Mouse (Mus musculus) lung, embryonic 14.5 days (tissue): ENCODE data around the gene Ndufv3. TPM values are rescaled to one million over a fixed set of nuclear protein-coding genes. Genes with fewer than 3 reads are reported as not detected.

Experiments used
- ATAC-seq: fragments of 200-750 bp; cut with Nextera tagmentation; 2 replicates; pipeline ENCODE4 v1.8.0; 2017; ENCODE audit warnings: mild to moderate bottlenecking, moderate TSS enrichment, moderate library complexity; ENCODE audit not compliant: insufficient read depth
- DNase-seq: peaks from one replicate; pipeline ENCODE4 v3.0.0-alpha.2; 2015
- H3K27ac ChIP-seq: fragments of 300-500 bp; sonication (generic); 2 replicates; pipeline ENCODE4 v1.5.1; 2014; ENCODE audit warnings: low read depth, mild to moderate bottlenecking, moderate library complexity
- H3K27me3 ChIP-seq: fragments of 300-500 bp; sonication (generic); 2 replicates; pipeline ENCODE4 v1.6.1; 2014; ENCODE audit warnings: low read length, control low read depth; ENCODE audit not compliant: insufficient read depth
- H3K36me3 ChIP-seq: fragments of 300-500 bp; sonication (generic); 2 replicates; pipeline ENCODE4 v1.6.1; 2014; ENCODE audit warnings: control low read depth; ENCODE audit not compliant: insufficient read depth
- H3K4me1 ChIP-seq: fragments of 300-500 bp; sonication (generic); 2 replicates; pipeline ENCODE4 v1.6.1; 2014; ENCODE audit warnings: antibody characterized with exemption, control low read depth; ENCODE audit not compliant: insufficient read depth
- H3K4me2 ChIP-seq: fragments of 300-500 bp; sonication (generic); 2 replicates; pipeline ENCODE4 v1.6.1; 2014; ENCODE audit warnings: mild to moderate bottlenecking
- H3K4me3 ChIP-seq: fragments of 300-500 bp; sonication (generic); 2 replicates; pipeline ENCODE4 v1.5.1; 2014; ENCODE audit warnings: low read depth, low read length
- H3K9ac ChIP-seq: fragments of 300-500 bp; sonication (generic); 2 replicates; pipeline ENCODE4 v1.6.1; 2014
- H3K9me3 ChIP-seq: fragments of 300-500 bp; sonication (generic); 2 replicates; pipeline ENCODE4 v1.6.1; 2016; ENCODE audit warnings: low read depth, low read length, control low read depth
- CTCF ChIP-seq: IDR thresholded peaks from 2 replicates; pipeline ENCODE4 v1.5.1; 2016; ENCODE audit warnings: antibody characterized with exemption, low read depth
- WGBS: fragments of 180-500 bp; shearing (Covaris S2); extraction: QIAGEN DNeasy Blood & Tissue Kit; methylation state at CpG from one replicate; pipeline ENCODE4 v1.1.7; 2014; 5-methylcytosine and 5-hydroxymethylcytosine counted together
- polyA plus RNA-seq: library from polyadenylated mRNA; unstranded; fragments of >200 nt; fragmentation: Nextera tagmentation; extraction: Ambion mirVana; gene quantifications from 2 replicates; pipeline ENCODE4 v1.2.1, GENCODE M21; 2014

The Ndufv3 gene
- polyA plus RNA-seq, 1 experiment from 2014 or later: 238 TPM

DNA sequence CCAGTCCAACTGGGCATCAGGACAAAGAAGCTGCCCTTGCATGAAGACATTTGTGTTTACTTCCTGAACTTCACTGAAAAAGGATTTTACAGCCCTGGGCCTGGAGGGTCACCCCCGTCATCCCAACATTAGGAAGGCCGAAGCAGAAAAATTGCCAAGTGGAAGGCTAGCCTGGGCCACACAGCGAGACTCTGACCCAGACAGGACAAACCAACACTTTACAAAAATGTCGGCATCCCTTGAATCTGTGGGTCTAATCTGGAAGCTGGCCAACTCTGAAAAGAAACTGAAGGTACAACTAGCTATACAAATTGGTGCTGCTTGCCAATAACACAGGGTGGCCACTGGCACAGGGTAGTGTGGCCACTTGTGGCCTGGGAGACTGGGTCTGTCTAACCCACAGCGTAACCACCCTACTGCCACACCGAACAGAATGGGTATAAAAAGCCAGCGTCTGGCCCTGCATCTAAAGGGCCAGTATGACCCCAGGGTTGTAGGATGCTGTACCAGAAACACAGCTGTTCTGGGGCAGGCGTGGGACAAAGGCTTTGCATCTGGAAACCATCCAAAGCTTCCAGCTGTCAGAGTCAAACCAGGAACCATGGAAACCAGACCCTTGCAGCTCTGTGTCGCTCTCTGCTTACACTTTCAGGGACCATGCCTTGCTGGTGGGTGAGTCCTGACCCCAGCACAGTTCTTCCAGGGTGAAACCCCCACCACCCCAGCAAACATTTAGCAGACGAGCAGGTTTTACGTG lies 37.4 kb downstream of the Ndufv3 start:
- H3K4me1 ChIP-seq: peaks cover 12% of the 10 kb centered on the region
- H3K4me2 ChIP-seq: peak overlapping the region; percentile 27; the same call in 1 of the 2 replicates
- no peaks in the 10 kb centered on the region for H3K9me3 ChIP-seq
- H3K36me3 ChIP-seq: no peaks in the 10 kb centered on the region
- ATAC-seq (peak; percentile 92), DNase-seq (peak; percentile 94)
- no peak overlapping the region for H3K4me3 ChIP-seq
- peak overlapping the region; percentile 29 for H3K9ac ChIP-seq
- H3K27ac ChIP-seq: peak overlapping the region; percentile 76
- H3K27me3 ChIP-seq: no peaks in the 10 kb centered on the region
- TF ChIP-seq CTCF: no peak
- 33% methylated on average over 11 of the region's 11 CpGs for WGBS

DNA sequence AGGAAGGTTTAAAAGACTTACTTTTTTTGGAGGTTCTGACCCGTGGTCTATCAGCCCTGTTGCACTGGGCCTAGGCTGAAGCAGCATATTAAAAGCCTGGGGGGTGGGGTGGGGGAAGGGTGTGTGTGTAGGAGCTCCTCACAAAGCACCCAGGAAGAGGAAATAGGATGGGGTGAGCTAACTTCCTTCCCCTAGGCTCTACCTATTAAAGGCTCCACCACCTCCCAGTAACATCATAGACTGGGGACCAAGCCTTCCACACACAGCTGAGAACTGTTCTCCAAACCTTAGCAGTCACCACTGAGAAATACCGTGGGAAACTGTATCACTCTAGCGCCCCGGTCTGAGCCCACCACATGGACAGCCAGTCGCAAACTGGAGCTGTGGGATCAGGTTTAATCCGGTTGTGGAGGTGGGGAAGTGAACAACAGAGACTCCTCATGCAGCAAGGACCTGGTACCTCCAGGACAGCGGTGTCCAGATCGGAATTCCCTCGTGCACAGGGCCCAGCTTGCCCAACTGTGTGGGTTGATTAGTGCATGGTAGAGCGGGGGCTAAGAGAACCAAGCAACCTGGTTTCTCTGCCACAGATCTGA lies 38.1 kb downstream of the Ndufv3 start:
- no peak overlapping the region for H3K4me3 ChIP-seq
- H3K27ac ChIP-seq: peak overlapping the region; percentile 76
- H3K4me1 ChIP-seq: peaks cover 12% of the 10 kb centered on the region
- H3K9me3 ChIP-seq: no peaks in the 10 kb centered on the region
- no peak for TF ChIP-seq CTCF
- no peaks in the 10 kb centered on the region for H3K27me3 ChIP-seq
- 69% methylated on average over 10 of the region's 10 CpGs for WGBS
- H3K36me3 ChIP-seq: no peaks in the 10 kb centered on the region
- DNase-seq (no peak), ATAC-seq (0 out of 2 replicates have a peak, but pooled peaks have one; percentile 13)
- peak overlapping the region; percentile 29 for H3K9ac ChIP-seq
- 0 out of 2 replicates have a peak overlapping the region, but pooled peaks have one; percentile 27 for H3K4me2 ChIP-seq

DNA sequence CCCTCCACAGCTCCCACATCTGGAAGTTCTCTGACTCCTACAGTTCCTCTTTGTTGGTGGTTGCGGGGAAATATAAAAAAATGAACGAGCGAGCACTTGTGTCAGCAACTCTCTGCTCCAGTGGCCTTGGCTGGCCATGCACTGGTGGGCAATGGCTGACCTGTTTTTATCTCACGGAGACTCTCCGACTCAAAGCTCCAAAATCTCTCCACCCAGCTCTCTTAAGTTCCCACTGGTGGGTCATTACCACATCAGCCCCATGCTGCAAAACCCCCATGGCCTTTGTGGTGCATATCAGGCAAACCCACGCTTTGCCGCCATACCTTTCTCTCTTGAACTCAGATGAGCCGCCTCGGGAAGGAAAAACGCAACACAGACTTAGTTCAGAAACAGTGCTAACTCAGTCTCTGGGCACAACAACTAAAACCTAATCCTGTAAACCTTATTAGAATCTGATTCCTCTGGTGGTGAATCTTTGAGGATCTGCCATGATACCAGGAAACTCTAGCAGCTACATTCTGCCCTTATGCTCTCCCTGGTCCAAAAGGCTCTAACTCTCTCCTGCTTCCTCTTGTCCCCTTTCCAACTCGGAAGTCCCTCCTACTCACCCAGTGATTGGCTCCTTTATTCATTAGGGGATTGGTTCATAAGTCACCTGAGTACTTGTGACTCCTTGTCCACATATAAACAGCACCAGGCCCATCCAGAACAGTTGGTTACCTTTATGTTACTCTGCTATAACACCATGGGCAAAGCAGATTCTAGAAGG lies 39.3 kb downstream of the Ndufv3 start:
- Histone ChIP-seq H3K27ac (no peak overlapping the region), H3K4me1 (peaks cover 12% of the 10 kb centered on the region), H3K4me3 (no peak overlapping the region), H3K9me3 (no peaks in the 10 kb centered on the region), H3K36me3 (no peaks in the 10 kb centered on the region), H3K4me2 (no peak overlapping the region), H3K9ac (no peak overlapping the region), H3K27me3 (no peaks in the 10 kb centered on the region)
- 88% methylated on average over 11 of the region's 11 CpGs for WGBS
- DNase-seq (no peak), ATAC-seq (no peak)
- TF ChIP-seq CTCF: no peak

DNA sequence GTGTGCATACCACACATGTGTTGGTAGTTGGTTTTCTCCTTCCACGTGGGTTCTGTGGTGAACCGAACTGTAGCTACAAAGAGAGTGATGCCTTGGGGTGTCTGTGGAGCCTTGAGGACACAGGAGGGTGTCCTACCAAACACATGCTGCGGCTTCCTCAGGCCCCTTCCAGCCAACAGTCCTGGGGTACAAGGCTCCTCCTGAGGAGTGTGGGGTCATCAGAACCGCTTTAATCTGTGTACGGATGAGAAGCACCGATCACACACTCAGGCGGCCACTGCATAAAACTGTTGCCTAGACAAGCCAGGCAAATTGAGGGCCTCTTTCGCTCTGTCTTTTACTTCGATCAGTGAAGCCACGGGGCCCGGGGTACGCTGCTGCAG lies 43.7 kb downstream of the Ndufv3 start:
- no peaks in the 10 kb centered on the region for H3K27me3 ChIP-seq
- WGBS: 12% methylated on average over 12 of the region's 12 CpGs
- peaks cover under 1% of the 10 kb centered on the region; the same call in 1 of the 2 replicates for H3K36me3 ChIP-seq
- H3K9me3 ChIP-seq: no peaks in the 10 kb centered on the region
- H3K27ac ChIP-seq: peak overlapping the region; percentile 93
- no peak for TF ChIP-seq CTCF
- H3K4me1 ChIP-seq: peaks cover 15% of the 10 kb centered on the region
- peak overlapping the region; percentile 72 for H3K4me2 ChIP-seq
- ATAC-seq: peak; percentile 3; the same call in 1 of the 2 replicates
- peak overlapping the region; percentile 59 for H3K9ac ChIP-seq
- peak overlapping the region; percentile 91 for H3K4me3 ChIP-seq
- DNase-seq: no peak

DNA sequence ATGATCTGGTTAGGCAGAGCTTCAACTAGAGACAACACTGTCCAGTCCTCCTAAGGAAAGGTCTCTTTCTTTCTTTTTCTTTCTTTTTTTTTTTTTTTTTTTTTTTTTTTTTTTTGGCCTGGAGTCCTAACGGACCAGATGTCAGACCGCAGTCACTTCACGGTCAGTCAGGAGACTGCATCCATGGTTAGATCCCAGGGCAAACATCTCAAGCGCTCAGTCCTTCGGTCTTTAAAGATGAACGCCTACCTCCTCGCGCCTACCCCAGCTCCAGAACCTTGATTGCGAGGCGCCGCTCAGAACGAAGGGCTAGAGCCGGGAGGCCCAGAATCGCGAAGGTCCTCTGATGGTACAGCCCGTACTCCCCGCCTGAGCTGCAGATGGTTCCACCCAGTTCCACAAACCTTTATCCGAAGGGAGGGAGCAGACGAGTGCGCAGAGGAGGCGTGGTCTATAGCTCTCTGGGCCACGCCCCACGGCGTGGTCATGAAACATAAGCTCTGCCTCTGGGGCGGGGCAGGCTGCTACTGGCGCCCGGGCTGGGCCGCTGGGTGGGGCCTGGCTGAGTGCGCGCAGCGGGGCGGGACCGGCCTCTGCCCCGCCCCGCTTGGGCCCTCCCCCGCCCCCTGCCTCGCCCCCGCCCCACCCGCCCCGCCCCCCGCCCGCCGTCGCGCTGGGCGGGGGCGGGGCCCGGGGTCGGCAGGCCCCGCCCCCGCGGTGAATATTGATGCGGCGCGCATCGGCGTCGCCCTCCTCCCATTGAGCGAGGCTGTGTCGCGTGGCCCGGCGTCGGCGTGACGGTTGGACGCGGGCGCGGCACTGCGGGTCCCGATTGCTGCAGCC lies 44.3 kb downstream of the Ndufv3 start, which contains the start of gene Pknox1:
Gene Pknox1, plus strand, starts transcription at position 720 of the 843 bp plus-strand sequence.
- H3K4me1 ChIP-seq: peaks cover 15% of the 10 kb centered on the region
- H3K27me3 ChIP-seq: no peaks in the 10 kb centered on the region
- peak; percentile 89 for ATAC-seq
- peak within 1 kb of the TSS; percentile 77 for H3K4me2 ChIP-seq
- peak; percentile 100 for DNase-seq
- H3K4me3 ChIP-seq: peak within 1 kb of the TSS; percentile 91
- peak within 1 kb of the TSS; percentile 88 for H3K9ac ChIP-seq
- H3K9me3 ChIP-seq: no peaks in the 10 kb centered on the region
- WGBS: under 1% methylated on average over 55 of the region's 72 CpGs
- peak within 1 kb of the TSS; percentile 97 for H3K27ac ChIP-seq
- H3K36me3 ChIP-seq: peaks cover 5% of the 10 kb centered on the region; the same call in 1 of the 2 replicates
- TF ChIP-seq CTCF: no peak

DNA sequence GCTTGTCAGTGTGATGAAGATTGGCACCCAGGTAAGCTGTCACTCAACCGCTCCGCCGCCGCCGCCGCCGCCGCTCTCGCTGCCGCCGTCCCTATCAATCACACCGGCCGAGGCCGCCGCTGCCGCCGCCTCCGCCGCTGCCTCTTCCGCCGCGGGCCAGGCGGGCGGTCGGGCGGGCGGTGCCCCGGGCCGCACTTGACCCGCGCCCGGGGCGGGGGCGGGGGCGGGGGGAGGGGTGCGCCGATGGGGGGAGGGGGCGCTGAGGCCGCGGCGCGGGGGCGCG lies 44.9 kb downstream of the Ndufv3 start:
- Histone ChIP-seq H3K36me3 (peaks cover 9% of the 10 kb centered on the region; the same call in 1 of the 2 replicates), H3K4me2 (peak overlapping the region; percentile 77), H3K4me3 (peak overlapping the region; percentile 91), H3K27me3 (no peaks in the 10 kb centered on the region), H3K9ac (peak overlapping the region; percentile 88), H3K27ac (peak overlapping the region; percentile 97), H3K4me1 (peaks cover 15% of the 10 kb centered on the region), H3K9me3 (no peaks in the 10 kb centered on the region)
- ATAC-seq: no peak
- no peak for DNase-seq
- TF ChIP-seq CTCF: no peak
- WGBS: under 1% methylated on average over 25 of the region's 44 CpGs
